Mouse (Mus musculus): ENCODE data around the gene Wipf2.

The Wipf2 gene

DNA sequence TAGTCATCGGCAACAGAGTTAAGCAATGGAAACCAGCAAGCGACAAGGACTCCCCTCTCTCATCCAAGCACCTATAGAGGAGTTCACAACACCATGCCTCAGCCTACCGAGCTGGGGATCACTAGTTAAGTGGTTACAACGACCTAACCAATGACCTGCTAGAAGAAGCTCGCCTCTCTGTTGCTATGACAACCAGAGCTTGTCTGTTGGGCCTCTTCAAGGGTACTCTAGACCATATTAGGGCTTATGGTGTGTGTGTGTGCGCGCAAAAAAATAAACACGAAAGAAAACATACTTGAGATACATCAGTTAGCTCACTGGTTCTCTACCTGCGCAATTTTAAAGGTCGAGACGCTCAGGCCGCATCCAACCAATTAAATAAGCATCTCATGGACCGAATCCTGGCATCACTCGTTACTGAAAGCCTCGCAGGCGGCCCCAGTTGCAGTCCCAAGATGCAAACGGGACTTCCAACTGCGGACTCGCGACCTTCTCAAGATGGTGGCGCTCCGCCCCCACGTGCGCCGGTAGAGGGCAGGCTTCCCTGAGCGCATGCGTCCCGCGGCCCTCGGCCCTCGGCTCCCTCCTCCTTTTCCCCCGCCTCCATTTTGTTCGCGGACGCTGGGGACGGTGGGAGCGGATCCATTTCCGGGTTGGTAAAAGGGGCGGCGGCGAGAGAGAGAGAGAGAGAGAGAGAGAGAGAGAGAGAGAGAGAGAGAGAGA, at the start of gene Wipf2:
Gene Wipf2, plus strand, starts transcription at position 611 of the 723 bp plus-strand sequence.
- TF ChIP-seq GATA4 (IDR thresholded peaks at IDR 0.05; ENCODE audit: insufficient replicate concordance, low read length), result no peak

DNA sequence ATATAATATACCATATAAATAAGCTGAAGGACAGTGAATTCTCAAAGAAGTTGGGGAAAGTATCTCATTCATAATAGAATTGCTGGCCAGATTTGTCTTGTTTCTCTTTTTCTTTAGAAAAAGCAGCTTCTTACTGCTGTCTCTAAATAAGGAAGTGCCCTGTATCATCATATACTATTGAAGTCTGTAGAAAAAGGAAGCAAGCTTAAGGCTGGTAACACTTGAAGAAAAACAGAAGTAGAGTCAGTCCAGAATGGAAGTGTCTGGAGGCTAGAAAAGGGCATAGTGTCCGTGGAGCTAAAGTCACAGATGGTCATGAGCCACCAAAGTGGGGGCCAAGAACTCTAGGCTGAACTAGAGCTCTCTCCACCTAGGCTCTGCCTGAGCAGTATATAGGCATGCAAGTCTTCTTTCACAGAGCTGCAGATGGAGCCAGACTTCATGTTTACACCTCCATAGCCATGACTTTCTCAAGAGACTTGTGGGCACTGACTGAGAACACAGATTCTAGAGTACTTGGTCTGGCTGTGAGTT, 46.7 kb upstream of the Wipf2 start:
- no peak for TF ChIP-seq GATA4 (IDR thresholded peaks at IDR 0.05; ENCODE audit: insufficient replicate concordance, low read length)

DNA sequence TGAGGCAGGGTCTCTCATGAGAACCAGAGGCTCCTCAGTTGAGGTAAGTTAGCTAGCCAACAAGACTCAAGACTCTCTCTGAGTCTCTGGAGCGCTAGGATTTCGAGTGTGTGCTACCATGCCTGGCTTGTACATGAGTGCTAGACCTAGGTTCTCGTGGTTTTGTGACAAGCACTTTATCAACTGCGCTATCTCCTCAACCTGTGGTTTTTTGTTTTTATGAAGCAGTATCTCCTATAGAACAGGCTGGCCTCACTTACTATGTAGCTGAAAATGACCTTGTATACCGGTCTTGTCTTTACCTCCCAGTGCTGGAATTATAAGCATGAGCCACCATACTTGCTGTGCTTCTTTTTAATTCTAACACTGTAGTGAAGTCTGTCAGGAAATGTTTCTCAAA, 42.5 kb upstream of the Wipf2 start:
- TF ChIP-seq GATA4 (IDR thresholded peaks at IDR 0.05; ENCODE audit: insufficient replicate concordance, low read length), result no peak

GRCm38 (mm10) chr11:98827877-98828276, 35.6 kb upstream of the Wipf2 start:
- no peak for TF ChIP-seq GATA4 (IDR thresholded peaks at IDR 0.05; ENCODE audit: insufficient replicate concordance, low read length)

DNA sequence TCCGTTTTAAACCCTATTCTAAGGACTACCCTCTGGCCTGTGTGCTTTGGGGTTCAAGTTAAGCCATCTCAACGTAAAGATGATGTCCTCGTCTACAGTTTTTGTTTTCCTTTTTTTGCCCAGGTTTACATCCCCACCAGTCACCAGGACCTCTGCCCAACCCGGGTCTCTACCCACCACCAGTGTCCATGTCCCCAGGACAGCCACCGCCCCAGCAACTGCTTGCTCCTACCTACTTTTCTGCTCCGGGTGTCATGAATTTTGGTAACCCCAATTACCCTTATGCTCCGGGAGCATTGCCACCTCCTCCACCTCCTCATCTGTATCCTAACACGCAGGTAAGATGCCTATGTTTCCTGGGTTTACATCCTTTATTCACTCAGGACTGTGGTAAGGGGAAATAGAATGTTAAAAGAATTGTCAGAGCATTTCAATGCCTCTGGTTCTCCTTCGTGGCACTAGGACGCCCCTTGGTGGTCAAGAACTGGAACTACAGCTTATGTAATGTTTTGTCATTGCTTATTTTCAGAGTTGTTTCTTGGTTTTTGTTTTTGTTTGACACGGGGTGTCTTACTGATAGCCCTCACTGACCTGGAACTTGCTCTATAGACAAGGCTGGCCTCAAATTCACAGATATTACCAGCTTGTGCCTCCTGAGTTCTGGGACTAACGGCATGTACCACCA, 34.2 kb upstream of the Wipf2 start:
- no peak for TF ChIP-seq GATA4 (IDR thresholded peaks at IDR 0.05; ENCODE audit: insufficient replicate concordance, low read length)

GRCm38 (mm10) chr11:98829875-98830274, 33.6 kb upstream of the Wipf2 start:
- no peak for TF ChIP-seq GATA4 (IDR thresholded peaks at IDR 0.05; ENCODE audit: insufficient replicate concordance, low read length)

DNA sequence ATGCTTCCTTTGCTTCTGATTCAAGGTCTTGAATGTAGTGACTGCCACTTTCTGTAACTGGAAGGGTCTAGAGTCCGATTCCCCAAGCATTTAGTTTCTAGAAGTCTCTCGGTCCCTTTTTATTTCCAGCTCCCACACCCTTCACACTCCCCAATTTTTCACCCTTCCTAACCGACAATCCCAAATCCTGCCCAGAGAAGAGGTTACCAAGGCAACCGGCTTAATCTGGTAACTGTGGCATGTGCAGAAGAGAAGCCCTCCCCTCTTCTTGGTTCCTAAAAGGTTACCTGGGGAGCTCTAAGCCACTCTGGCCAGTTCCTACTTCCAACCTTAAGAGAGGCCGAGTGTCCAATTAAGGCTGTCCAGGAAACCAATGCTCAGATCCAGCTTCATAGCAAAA, 28.1 kb upstream of the Wipf2 start:
- no peak for TF ChIP-seq GATA4 (IDR thresholded peaks at IDR 0.05; ENCODE audit: insufficient replicate concordance, low read length)

- no peak for TF ChIP-seq GATA4 (IDR thresholded peaks at IDR 0.05; ENCODE audit: insufficient replicate concordance, low read length)
These were observed 27.7 kb upstream of the Wipf2 start for GRCm38 (mm10) chr11:98835725-98836124.

GRCm38 (mm10) chr11:98836128-98836527, 27.3 kb upstream of the Wipf2 start:
- no peak for TF ChIP-seq GATA4 (IDR thresholded peaks at IDR 0.05; ENCODE audit: insufficient replicate concordance, low read length)

DNA sequence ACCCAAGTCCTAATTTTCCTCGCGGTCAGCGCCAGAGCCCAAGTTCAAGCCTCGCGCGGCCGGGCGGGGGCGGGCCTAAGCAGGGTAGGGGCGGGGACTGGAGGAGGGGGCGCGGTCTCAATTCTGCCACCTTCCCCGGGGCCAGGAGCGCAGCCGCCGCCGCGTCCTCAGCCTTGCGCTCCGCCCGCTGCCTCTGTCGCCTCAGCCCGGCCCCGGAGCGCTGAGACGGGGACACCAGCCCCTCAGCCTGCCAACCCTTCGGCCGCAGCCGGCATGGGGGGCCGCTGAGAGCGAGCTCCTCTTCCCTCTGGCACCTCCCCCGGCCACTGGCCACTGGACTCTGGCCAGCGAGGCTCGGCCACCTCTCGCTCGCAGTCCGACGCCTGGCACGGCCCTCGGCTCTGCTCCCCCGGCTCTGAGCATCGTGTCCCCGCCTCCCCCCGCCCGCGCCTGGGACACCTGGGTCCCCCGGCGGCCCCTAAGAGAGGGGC, 26.7 kb upstream of the Wipf2 start, which contains the start of gene Rapgefl1:
Gene Rapgefl1, plus strand, starts transcription at position 135 of the 491 bp plus-strand sequence.
- no peak for TF ChIP-seq GATA4 (IDR thresholded peaks at IDR 0.05; ENCODE audit: insufficient replicate concordance, low read length)

GRCm38 (mm10) chr11:98837231-98837704, 26.2 kb upstream of the Wipf2 start:
- no peak for TF ChIP-seq GATA4 (IDR thresholded peaks at IDR 0.05; ENCODE audit: insufficient replicate concordance, low read length)

DNA sequence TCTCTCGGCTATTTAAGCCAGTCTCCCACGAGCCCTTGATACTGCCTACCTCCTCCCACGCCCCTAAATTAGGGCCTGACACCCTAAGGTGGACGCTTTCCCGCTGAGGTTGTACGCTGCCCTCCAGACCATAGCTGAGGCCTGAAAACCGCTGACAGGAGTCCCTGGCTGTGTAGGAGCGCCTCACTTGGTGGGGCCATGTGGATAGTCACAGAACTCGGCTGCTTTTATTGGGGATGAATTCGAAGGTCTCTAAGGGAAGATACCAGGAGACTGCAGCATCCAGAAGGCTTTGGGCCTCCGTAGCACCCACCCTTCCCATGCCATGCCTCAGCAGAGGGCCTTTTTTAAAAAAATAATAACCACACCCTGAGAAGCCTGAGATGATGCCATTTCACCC, 25.5 kb upstream of the Wipf2 start:
- TF ChIP-seq GATA4 (IDR thresholded peaks at IDR 0.05; ENCODE audit: insufficient replicate concordance, low read length), result no peak

DNA sequence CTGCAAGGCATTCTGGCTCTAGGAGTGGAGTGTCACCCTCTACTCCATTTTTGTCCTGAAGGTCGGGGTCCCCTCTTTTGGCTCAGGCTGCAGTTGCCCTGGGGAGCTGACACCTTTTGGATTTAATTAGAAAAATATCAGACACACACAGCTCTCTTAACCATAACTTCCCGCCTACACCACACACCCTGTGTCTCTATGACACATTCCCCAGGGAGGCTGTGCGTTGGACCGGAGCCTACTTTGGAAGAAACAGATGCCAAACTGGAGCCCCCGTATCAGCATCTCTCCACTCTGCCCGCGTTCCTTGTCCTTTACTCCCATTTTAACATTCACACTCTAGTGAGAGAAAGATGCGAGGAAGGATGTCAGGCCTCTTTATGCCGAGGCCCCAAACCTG, 24.9 kb upstream of the Wipf2 start:
- TF ChIP-seq GATA4 (IDR thresholded peaks at IDR 0.05; ENCODE audit: insufficient replicate concordance, low read length), result no peak

DNA sequence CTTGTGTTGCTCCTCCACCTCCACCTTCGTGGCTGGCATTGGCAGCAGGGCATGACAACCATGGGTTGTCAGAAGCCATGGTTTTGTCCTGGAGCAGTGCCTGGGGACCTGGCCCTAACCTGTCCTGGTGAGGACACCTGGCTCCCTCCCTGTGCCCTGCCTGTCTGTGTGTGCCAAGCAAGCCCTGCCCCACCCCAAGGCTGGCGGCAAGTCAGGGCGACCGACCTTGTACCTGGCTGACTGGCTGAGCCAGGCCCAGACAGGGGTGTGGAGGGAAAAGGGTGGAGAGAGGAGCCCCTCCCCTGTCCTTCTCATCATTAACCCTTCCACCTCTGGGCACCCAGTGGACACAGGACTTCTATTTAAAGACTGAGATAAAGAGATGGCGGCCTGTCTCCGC, 24.0 kb upstream of the Wipf2 start:
- TF ChIP-seq GATA4 (IDR thresholded peaks at IDR 0.05; ENCODE audit: insufficient replicate concordance, low read length), result no peak

GRCm38 (mm10) chr11:98839897-98840296, 23.5 kb upstream of the Wipf2 start:
- TF ChIP-seq GATA4 (IDR thresholded peaks at IDR 0.05; ENCODE audit: insufficient replicate concordance, low read length), result no peak

- no peak for TF ChIP-seq GATA4 (IDR thresholded peaks at IDR 0.05; ENCODE audit: insufficient replicate concordance, low read length)
These were observed 17.4 kb upstream of the Wipf2 start for GRCm38 (mm10) chr11:98846016-98846415.
